24 mouse cellular contexts compared by ENCODE assay signal in genomic region chr4:128391484-128391883, GRCm38 (mm10).
"Had no signal": no experiment of that assay in that cellular context is flagged by ENCODE, and none has a peak within 500 bp of the region (broad histone marks: within the 10 kb centered on the region; RNA-seq: fewer than 3 reads in every experiment).

No protein-coding gene starts in this region.

- H3K36me3 ChIP-seq: heart, embryonic 10.5 days; heart, embryonic 12.5 days; intestine, embryonic 15.5 days; limb, embryonic 10.5 days; limb, embryonic 12.5 days had no signal

- ATAC-seq: forebrain, embryonic 16.5 days; inflammation-experienced regulatory T-cells, adult 6 months; intestine, embryonic 15.5 days; intestine, postnatal 0 days had no signal

- H3K9me3 ChIP-seq: heart, embryonic 10.5 days; heart, embryonic 12.5 days; hindbrain, embryonic 13.5 days; hindbrain, embryonic 15.5 days; intestine, embryonic 15.5 days; limb, embryonic 10.5 days; limb, embryonic 12.5 days had no signal

- H3K4me3 ChIP-seq: gastrocnemius, adult 2 months; heart, embryonic 10.5 days; heart, embryonic 12.5 days; hindbrain, embryonic 13.5 days; hindbrain, embryonic 15.5 days; intestine, embryonic 15.5 days; layer of hippocampus, adult 2 months; limb, embryonic 10.5 days; limb, embryonic 12.5 days had no signal

- H3K27ac ChIP-seq: gastrocnemius, adult 2 months; heart, embryonic 10.5 days; hindbrain, embryonic 13.5 days; hindbrain, embryonic 15.5 days; intestine, embryonic 15.5 days; layer of hippocampus, adult 2 months; limb, embryonic 10.5 days; limb, embryonic 12.5 days had no signal

- H3K4me2 ChIP-seq: heart, embryonic 12.5 days; hindbrain, embryonic 13.5 days; hindbrain, embryonic 15.5 days; intestine, embryonic 15.5 days; limb, embryonic 12.5 days; liver, embryonic 11.5 days had no signal

- H3K9ac ChIP-seq: heart, embryonic 12.5 days; hindbrain, embryonic 13.5 days; hindbrain, embryonic 15.5 days; intestine, embryonic 15.5 days; limb, embryonic 12.5 days had no signal

- H3K4me1 ChIP-seq: heart, embryonic 12.5 days; hindbrain, embryonic 15.5 days; intestine, embryonic 15.5 days had no signal

- H3K27me3 ChIP-seq: heart, embryonic 12.5 days; hindbrain, embryonic 15.5 days; intestine, embryonic 15.5 days had no signal

- DNase-seq: gastrocnemius, adult 2 months; gastrocnemius, postnatal 10 days; gastrocnemius, postnatal 25 days; heart, adult 18-20 months; heart, postnatal 10 days; heart, postnatal 4 days; kidney, adult 18-20 months; kidney, adult 8-10 months; kidney, postnatal 10 days; kidney, postnatal 25 days; kidney, postnatal 4 days; liver had no signal
